Mouse (Mus musculus): ENCODE data around the gene Fxr2. TPM values are rescaled to one million over a fixed set of nuclear protein-coding genes. Genes with fewer than 3 reads are reported as not detected.

The Fxr2 gene
- polyA plus RNA-seq, 1 experiment from 2014 or later, result 27.1 TPM

DNA sequence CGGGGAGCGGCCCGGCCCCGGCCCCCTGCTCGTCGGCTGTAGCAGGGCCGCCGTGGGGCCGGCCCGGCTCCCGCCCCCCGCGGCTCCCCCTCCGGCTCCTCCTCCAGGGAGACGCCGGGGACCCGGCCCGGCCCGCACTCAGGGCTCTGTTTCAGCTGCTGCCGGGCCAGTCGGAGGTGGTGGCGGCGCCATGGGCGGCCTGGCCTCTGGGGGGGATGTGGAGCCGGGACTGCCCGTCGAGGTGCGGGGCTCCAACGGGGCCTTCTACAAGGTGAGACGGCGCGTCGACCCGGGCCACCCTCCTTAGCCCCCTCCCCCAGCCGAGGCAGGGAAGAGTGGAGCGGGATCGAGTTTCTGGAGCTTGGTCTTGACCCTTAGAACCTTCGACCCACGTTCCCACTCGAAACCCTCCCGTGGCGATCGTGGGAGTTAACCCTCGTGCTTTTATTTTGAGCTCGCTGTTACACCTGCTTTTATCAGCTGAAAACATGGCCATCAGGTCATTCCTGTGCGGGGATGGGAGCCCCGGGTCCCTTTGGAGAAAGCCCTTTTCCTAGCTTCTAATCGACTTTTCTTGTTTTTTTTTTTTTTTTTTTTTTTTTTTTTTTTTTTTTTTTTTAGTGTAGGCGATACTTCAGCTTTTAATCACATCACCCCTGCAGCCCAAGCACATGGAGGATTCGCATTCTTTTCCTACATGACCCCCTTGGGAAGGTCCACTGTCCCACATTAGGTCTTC, 507 bp downstream of the Fxr2 start:
- under 1% methylated on average over 36 of the region's 50 CpGs for WGBS
- Histone ChIP-seq H3K27ac (peak overlapping the region; percentile 98), H3K4me3 (peak overlapping the region; percentile 95), H3K4me2 (peak overlapping the region; percentile 50), H3K27me3 (no peaks in the 10 kb centered on the region), H3K9me3 (no peaks in the 10 kb centered on the region), H3K4me1 (peaks cover 19% of the 10 kb centered on the region), H3K36me3 (peaks cover 9% of the 10 kb centered on the region; the same call in 1 of the 2 replicates), H3K9ac (peak overlapping the region; percentile 98)
- peak; percentile 53; the same call in 1 of the 2 replicates for ATAC-seq (ENCODE audit: insufficient number of reproducible peaks, low FRiP score, low TSS enrichment, low read depth)

DNA sequence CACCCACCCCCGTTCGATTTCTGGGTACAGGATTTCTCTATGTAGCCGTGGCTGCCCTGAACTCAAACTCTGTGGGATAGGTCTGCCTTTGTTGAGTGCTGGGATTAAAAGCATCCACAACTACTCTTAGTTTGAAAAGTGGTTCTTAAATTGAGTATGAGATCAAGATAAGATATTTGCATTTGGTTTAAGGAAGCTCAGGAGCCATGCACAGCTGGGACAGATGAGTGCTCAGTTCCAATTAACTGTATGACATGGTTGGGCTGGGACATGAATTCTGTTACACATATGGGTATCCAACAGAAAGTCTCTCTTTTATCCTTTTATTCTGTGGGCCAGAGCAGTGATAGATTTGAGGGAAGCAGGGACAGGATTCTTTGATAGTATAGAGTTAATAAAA, 2.7 kb downstream of the Fxr2 start:
- Histone ChIP-seq H3K27ac (no peak overlapping the region), H3K4me3 (no peak overlapping the region), H3K9ac (no peak overlapping the region), H3K36me3 (peaks cover 24% of the 10 kb centered on the region), H3K27me3 (no peaks in the 10 kb centered on the region), H3K4me1 (peaks cover 19% of the 10 kb centered on the region), H3K4me2 (0 out of 2 replicates have a peak overlapping the region, but pooled peaks have one; percentile 7), H3K9me3 (no peaks in the 10 kb centered on the region)
- no peak for ATAC-seq (ENCODE audit: insufficient number of reproducible peaks, low FRiP score, low TSS enrichment, low read depth)
- 81% methylated on average over 3 of the region's 3 CpGs for WGBS

DNA sequence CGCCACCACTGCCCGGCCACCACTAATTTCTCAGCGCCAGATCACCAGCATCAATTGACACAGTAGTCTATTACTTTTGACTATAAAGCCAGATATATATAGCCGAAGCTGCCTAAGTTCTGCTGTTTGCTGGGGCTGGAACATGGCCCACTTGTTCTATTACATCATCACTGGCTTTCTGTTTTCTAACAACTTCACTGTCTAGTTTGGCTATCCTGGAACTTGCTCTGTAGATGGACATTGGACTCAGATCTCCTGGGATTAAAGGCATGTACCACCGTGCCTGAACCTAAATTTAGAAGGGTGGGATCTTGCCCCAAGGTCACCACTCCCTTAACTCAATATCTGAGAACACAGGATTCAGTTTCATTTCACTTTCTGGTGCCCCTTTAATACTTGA, 13.1 kb downstream of the Fxr2 start:
- peaks cover 96% of the 10 kb centered on the region for H3K36me3 ChIP-seq
- 92% methylated on average over 5 of the region's 5 CpGs for WGBS
- no peak overlapping the region for H3K9ac ChIP-seq
- no peak overlapping the region for H3K27ac ChIP-seq
- no peaks in the 10 kb centered on the region for H3K9me3 ChIP-seq
- no peak for ATAC-seq (ENCODE audit: insufficient number of reproducible peaks, low FRiP score, low TSS enrichment, low read depth)
- H3K27me3 ChIP-seq, result no peaks in the 10 kb centered on the region
- H3K4me3 ChIP-seq, result no peak overlapping the region
- no peak overlapping the region for H3K4me2 ChIP-seq
- no peaks in the 10 kb centered on the region for H3K4me1 ChIP-seq

DNA sequence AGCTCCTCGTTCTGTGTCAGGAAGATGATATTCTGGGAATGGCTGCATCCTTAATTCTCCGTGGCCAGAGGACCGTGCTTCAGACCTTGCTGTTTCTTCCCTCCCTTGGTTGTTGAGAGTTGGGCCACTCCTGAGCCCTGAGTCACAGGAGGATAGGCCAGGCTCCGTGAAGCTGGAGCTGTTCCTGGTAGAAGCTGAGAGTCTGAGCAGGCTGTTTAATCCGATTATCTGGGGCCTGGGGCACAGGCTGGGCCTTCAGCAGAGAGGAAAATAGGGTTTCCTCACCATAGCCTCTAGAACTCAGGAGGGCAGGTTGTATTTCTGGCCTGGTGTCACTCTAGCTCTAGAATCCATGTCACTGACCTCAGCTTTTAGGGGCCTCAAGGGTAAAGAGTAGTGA, 20.6 kb downstream of the Fxr2 start:
- ATAC-seq (ENCODE audit: insufficient number of reproducible peaks, low FRiP score, low TSS enrichment, low read depth), result no peak
- Histone ChIP-seq H3K9me3 (no peaks in the 10 kb centered on the region), H3K9ac (no peak overlapping the region), H3K4me3 (no peak overlapping the region), H3K27ac (no peak overlapping the region), H3K36me3 (peaks cover 78% of the 10 kb centered on the region), H3K4me2 (no peak overlapping the region), H3K4me1 (peaks cover 37% of the 10 kb centered on the region), H3K27me3 (no peaks in the 10 kb centered on the region)
- 68% methylated on average over 5 of the region's 5 CpGs for WGBS

DNA sequence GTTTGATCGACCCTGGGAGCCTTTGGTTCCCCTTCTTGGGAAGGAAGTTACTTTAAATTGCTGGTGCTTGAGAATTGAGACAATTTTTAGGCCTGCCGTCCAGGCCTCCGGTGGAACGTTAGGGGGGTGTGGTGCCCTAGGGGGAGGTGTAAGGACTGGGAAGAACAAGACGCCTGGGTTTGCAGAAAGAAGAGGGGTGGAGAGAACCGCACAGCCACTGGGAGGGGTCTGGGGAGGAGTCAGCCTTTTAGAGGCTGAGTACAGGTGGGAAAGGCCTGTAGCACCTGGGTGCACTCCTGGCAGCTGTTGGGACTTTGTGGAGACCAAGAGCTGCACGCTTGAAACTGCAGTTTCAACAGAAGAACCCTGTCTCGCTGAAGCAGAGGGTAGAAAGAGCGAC, 22.0 kb downstream of the Fxr2 start:
- no peak for ATAC-seq (ENCODE audit: insufficient number of reproducible peaks, low FRiP score, low TSS enrichment, low read depth)
- Histone ChIP-seq H3K9ac (no peak overlapping the region), H3K27me3 (no peaks in the 10 kb centered on the region), H3K4me3 (no peak overlapping the region), H3K27ac (peak overlapping the region; percentile 77), H3K9me3 (no peaks in the 10 kb centered on the region), H3K4me1 (peaks cover 37% of the 10 kb centered on the region), H3K36me3 (peaks cover 77% of the 10 kb centered on the region), H3K4me2 (no peak overlapping the region)
- 29% methylated on average over 9 of the region's 9 CpGs for WGBS

DNA sequence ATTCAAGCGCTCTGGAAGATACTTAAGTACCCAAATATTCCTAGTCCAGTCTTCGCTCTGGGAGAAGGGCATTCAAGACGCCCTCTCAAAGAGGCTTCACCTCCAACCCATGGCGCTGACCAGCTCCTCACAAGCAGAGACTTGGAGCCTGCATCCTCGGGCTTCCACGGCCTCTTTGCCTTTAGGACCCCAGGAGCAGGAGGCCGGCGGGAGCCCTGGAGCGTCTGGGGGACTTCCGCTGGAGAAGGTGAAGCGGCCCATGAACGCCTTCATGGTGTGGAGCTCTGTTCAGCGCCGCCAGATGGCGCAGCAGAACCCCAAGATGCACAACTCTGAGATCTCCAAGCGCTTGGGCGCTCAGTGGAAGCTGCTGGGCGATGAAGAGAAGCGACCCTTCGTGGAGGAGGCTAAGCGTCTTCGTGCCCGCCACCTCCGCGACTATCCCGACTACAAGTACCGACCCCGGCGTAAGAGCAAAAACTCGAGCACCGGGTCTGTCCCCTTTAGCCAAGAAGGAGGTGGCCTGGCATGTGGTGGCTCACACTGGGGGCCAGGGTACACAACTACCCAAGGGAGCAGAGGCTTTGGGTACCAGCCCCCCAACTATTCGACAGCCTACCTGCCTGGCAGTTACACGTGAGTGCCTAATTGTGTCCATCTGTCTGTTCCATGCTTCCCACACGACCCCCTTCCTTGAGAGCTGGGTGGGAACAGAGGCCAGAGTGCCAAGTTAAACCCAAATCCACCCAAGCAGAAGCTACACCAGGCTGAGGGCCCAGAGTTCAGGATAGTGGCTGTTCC, 22.7 kb downstream of the Fxr2 start, which contains the start of gene Sox15:
TSS of gene Sox15 (plus strand) at position 51 of the 801 bp plus-strand sequence.
- H3K4me1 ChIP-seq, result peaks cover 37% of the 10 kb centered on the region
- H3K27ac ChIP-seq, result peak within 1 kb of the TSS; percentile 77
- peak within 1 kb of the TSS; percentile 19 for H3K4me2 ChIP-seq
- H3K36me3 ChIP-seq, result peaks cover 70% of the 10 kb centered on the region
- no peaks in the 10 kb centered on the region for H3K9me3 ChIP-seq
- H3K9ac ChIP-seq, result 0 out of 2 replicates have a peak within 1 kb of the TSS, but pooled peaks have one; percentile 21
- no peak within 1 kb of the TSS for H3K4me3 ChIP-seq
- peak; percentile 31; the same call in 1 of the 2 replicates for ATAC-seq (ENCODE audit: insufficient number of reproducible peaks, low FRiP score, low TSS enrichment, low read depth)
- WGBS, result 19% methylated on average over 34 of the region's 34 CpGs
- H3K27me3 ChIP-seq, result no peaks in the 10 kb centered on the region

DNA sequence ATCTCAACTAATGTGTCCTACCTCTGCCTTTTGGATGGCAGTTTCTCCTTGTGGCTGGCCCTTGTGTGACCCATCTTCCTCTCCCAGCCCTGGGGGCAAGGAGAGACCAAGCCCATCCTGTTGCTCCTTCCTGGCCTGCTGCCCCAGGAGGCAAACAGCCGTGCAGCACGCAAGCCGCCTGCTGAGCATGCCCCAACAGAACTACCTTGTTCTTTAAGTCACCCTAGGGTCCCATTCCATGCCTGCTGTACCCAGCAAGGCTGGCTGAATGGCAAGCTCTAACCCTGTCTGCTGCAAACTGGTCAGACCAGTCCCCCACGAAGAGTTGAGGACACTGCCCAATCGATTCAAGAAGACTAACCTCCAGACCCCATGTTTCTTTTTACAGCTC, 23.3 kb downstream of the Fxr2 start:
- H3K27ac ChIP-seq, result peak overlapping the region; percentile 77
- WGBS, result 71% methylated on average over 5 of the region's 5 CpGs
- H3K36me3 ChIP-seq, result peaks cover 64% of the 10 kb centered on the region
- no peak overlapping the region for H3K4me3 ChIP-seq
- H3K4me2 ChIP-seq, result peak overlapping the region; percentile 19
- ATAC-seq (ENCODE audit: insufficient number of reproducible peaks, low FRiP score, low TSS enrichment, low read depth), result no peak
- no peaks in the 10 kb centered on the region for H3K9me3 ChIP-seq
- H3K4me1 ChIP-seq, result peaks cover 37% of the 10 kb centered on the region
- H3K9ac ChIP-seq, result no peak overlapping the region
- H3K27me3 ChIP-seq, result no peaks in the 10 kb centered on the region

DNA sequence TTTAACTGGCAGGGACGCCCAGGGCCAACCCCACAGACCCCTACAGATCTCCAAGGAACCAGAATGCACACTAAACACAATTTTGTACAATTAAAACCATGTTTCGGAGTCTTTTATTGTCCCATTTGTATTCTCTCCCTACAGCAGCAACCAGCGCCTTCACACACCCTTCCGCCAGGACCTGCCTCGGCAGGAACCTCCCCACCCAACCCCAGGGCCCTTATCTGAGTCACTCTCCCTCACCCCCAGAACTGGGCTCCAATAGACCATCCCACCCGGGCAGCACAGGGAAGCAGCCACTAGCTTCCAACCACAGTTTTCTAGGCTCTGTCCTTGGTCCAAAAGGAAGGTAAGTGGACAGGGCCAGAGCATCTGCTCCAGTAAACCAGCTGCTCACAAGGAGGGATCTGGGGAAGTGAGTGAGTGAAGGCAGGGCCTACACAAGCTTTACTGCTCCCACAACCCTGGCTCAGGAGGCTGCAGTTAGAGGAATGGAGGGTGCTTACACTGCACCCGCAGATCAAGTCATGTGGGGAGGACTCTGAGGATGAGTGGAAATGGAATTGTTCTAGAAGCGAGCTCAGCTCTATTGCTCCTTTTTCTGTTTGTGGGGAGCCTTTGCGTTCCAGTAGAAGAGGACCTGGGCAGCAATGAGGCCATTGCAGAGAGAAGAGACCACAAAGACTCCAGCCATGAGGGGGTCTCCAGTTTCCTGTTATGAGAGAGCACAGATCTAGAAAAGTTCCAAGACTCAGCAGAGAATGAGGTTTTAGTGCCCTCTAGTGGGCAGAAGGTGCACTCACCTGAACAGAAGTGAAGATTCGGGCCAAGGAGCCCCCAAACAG, 24.0 kb downstream of the Fxr2 start:
- no peak for ATAC-seq (ENCODE audit: insufficient number of reproducible peaks, low FRiP score, low TSS enrichment, low read depth)
- Histone ChIP-seq H3K4me2 (peak overlapping the region; percentile 19; the same call in 1 of the 2 replicates), H3K9me3 (no peaks in the 10 kb centered on the region), H3K27ac (peak overlapping the region; percentile 77), H3K4me1 (peaks cover 45% of the 10 kb centered on the region), H3K27me3 (no peaks in the 10 kb centered on the region), H3K36me3 (peaks cover 56% of the 10 kb centered on the region), H3K4me3 (no peak overlapping the region), H3K9ac (no peak overlapping the region)
- 65% methylated on average over 10 of the region's 10 CpGs for WGBS

DNA sequence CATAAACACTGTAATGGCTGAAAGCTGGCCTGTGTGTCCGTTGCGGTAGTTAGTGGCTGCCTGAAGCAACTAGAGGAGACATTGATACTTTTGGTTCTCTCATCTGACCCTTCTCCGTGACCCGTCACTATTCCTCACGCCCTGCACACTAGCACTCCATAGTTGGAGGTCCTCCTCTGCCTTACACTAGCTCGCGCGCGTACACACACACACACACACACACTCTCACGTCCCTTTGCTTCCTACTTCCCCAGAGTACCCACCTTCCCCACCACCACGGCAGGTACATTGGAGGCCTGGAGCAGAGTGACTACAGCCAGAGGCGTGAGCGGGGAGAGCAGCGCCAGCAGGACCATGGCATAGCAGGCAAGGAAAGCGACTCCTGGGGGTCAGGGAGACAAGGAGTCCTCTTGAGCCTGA, 24.7 kb downstream of the Fxr2 start:
- no peak for ATAC-seq (ENCODE audit: insufficient number of reproducible peaks, low FRiP score, low TSS enrichment, low read depth)
- no peaks in the 10 kb centered on the region for H3K9me3 ChIP-seq
- WGBS, result 82% methylated on average over 15 of the region's 15 CpGs
- H3K36me3 ChIP-seq, result peaks cover 50% of the 10 kb centered on the region
- no peak overlapping the region for H3K9ac ChIP-seq
- no peaks in the 10 kb centered on the region for H3K27me3 ChIP-seq
- H3K4me3 ChIP-seq, result no peak overlapping the region
- H3K4me1 ChIP-seq, result peaks cover 46% of the 10 kb centered on the region
- no peak overlapping the region for H3K4me2 ChIP-seq
- H3K27ac ChIP-seq, result no peak overlapping the region

DNA sequence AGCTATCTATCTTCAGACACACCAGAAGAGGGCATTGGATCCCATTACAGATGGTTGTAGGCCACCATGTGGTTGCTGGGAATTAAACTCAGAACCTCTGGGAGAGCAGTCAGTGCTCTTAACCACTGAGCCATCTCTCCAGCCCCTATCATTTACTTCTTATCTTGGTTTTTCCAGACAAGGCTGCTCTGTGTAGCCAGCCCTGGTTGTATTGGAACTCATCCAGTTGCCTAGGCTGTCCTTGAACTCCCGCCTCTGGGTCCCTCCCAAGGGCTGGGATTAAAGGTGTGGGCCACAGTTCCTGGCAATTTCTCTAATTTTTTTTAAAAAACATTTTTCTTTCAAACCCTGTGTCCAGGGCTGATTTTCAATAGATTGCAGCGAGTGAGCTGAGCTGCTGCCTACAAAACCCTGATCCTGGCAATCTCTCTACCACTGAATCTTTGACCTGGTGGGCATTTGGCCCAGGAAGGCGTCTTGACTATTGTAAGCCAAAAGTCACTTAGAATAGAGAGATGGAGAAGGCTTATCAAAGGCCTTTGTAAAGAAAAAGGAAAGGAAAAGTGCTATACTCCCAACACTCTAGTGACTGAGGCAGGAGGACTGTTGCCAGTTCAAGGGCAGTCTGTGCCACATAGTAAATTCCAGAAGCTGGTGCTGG, 28.6 kb downstream of the Fxr2 start:
- Histone ChIP-seq H3K9me3 (no peaks in the 10 kb centered on the region), H3K4me2 (peak overlapping the region; percentile 58), H3K36me3 (peaks cover 60% of the 10 kb centered on the region), H3K27ac (peak overlapping the region; percentile 97), H3K4me1 (peaks cover 33% of the 10 kb centered on the region), H3K9ac (peak overlapping the region; percentile 51; the same call in 1 of the 2 replicates), H3K27me3 (no peaks in the 10 kb centered on the region), H3K4me3 (peak overlapping the region; percentile 59)
- ATAC-seq (ENCODE audit: insufficient number of reproducible peaks, low FRiP score, low TSS enrichment, low read depth), result no peak
- WGBS, result 75% methylated on average over 3 of the region's 3 CpGs
